Mouse (Mus musculus): ENCODE measurements around the gene Isy1. TPM values are rescaled to one million over a fixed set of nuclear protein-coding genes. Genes with fewer than 3 reads are reported as not detected.

Isy1 gene
- polyA plus RNA-seq, 1 experiment: 38.3 TPM

GRCm38 (mm10) chr6:87850900-87851614, 12.5 kb upstream of the Isy1 start, which contains the start of gene Cnbp:
Gene Cnbp (minus strand): TSS chr6:87851106.
- peak; percentile 46; the same call in 1 of the 2 replicates for TF ChIP-seq POLR2A (IDR thresholded peaks at IDR 0.05; ENCODE audit: borderline replicate concordance, low read depth, low read length)
- 0 out of 2 replicates have a peak, but pooled peaks have one; percentile 25 for TF ChIP-seq CTCF (IDR thresholded peaks at IDR 0.05; ENCODE audit: low read depth, low read length)
- Histone ChIP-seq H3K4me3 (ENCODE audit: insufficient read depth, low read length) (peak within 1 kb of the TSS; percentile 93), H3K27ac (ENCODE audit: insufficient read depth, low read depth, low read length) (peak within 1 kb of the TSS; percentile 90), H3K4me1 (ENCODE audit: control insufficient read depth, insufficient read depth, low read length) (peaks cover 8% of the 10 kb centered on the region)

GRCm38 (mm10) chr6:87850155-87850899, 11.7 kb upstream of the Isy1 start:
- Histone ChIP-seq H3K4me3 (ENCODE audit: insufficient read depth, low read length) (peak overlapping the region; percentile 93), H3K4me1 (ENCODE audit: control insufficient read depth, insufficient read depth, low read length) (peaks cover 8% of the 10 kb centered on the region), H3K27ac (ENCODE audit: insufficient read depth, low read depth, low read length) (peak overlapping the region; percentile 90)
- TF ChIP-seq CTCF (IDR thresholded peaks at IDR 0.05; ENCODE audit: low read depth, low read length): no peak
- TF ChIP-seq POLR2A (IDR thresholded peaks at IDR 0.05; ENCODE audit: borderline replicate concordance, low read depth, low read length): no peak

GRCm38 (mm10) chr6:87849780-87850154, 11.2 kb upstream of the Isy1 start:
- H3K27ac ChIP-seq (ENCODE audit: insufficient read depth, low read depth, low read length): peak overlapping the region; percentile 90
- TF ChIP-seq POLR2A (IDR thresholded peaks at IDR 0.05; ENCODE audit: borderline replicate concordance, low read depth, low read length): no peak
- no peak for TF ChIP-seq CTCF (IDR thresholded peaks at IDR 0.05; ENCODE audit: low read depth, low read length)
- peaks cover 8% of the 10 kb centered on the region for H3K4me1 ChIP-seq (ENCODE audit: control insufficient read depth, insufficient read depth, low read length)
- peak overlapping the region; percentile 93 for H3K4me3 ChIP-seq (ENCODE audit: insufficient read depth, low read length)

GRCm38 (mm10) chr6:87846813-87847212, 8.2 kb upstream of the Isy1 start:
- Histone ChIP-seq H3K4me3 (ENCODE audit: insufficient read depth, low read length) (no peak overlapping the region; the same call in 1 of the 2 replicates), H3K4me1 (ENCODE audit: control insufficient read depth, insufficient read depth, low read length) (peaks cover 14% of the 10 kb centered on the region), H3K27ac (ENCODE audit: insufficient read depth, low read depth, low read length) (no peak overlapping the region)
- TF ChIP-seq CTCF (IDR thresholded peaks at IDR 0.05; ENCODE audit: low read depth, low read length) (no peak), POLR2A (IDR thresholded peaks at IDR 0.05; ENCODE audit: borderline replicate concordance, low read depth, low read length) (no peak)

- Histone ChIP-seq H3K4me3 (ENCODE audit: insufficient read depth, low read length) (no peak overlapping the region), H3K27ac (ENCODE audit: insufficient read depth, low read depth, low read length) (no peak overlapping the region), H3K4me1 (ENCODE audit: control insufficient read depth, insufficient read depth, low read length) (peaks cover 16% of the 10 kb centered on the region)
- TF ChIP-seq POLR2A (IDR thresholded peaks at IDR 0.05; ENCODE audit: borderline replicate concordance, low read depth, low read length) (no peak), CTCF (IDR thresholded peaks at IDR 0.05; ENCODE audit: low read depth, low read length) (no peak)
Measured at GRCm38 (mm10) chr6:87845031-87845695, 6.6 kb upstream of the Isy1 start.

GRCm38 (mm10) chr6:87842254-87842653, 3.7 kb upstream of the Isy1 start:
- H3K4me3 ChIP-seq (ENCODE audit: insufficient read depth, low read length): no peak overlapping the region
- TF ChIP-seq POLR2A (IDR thresholded peaks at IDR 0.05; ENCODE audit: borderline replicate concordance, low read depth, low read length) (no peak), CTCF (IDR thresholded peaks at IDR 0.05; ENCODE audit: low read depth, low read length) (no peak)
- H3K27ac ChIP-seq (ENCODE audit: insufficient read depth, low read depth, low read length): 0 out of 2 replicates have a peak overlapping the region, but pooled peaks have one; percentile 6
- H3K4me1 ChIP-seq (ENCODE audit: control insufficient read depth, insufficient read depth, low read length): peaks cover 18% of the 10 kb centered on the region

- TF ChIP-seq CTCF (IDR thresholded peaks at IDR 0.05; ENCODE audit: low read depth, low read length) (no peak), POLR2A (IDR thresholded peaks at IDR 0.05; ENCODE audit: borderline replicate concordance, low read depth, low read length) (no peak)
- no peak overlapping the region for H3K27ac ChIP-seq (ENCODE audit: insufficient read depth, low read depth, low read length)
- peaks cover 24% of the 10 kb centered on the region for H3K4me1 ChIP-seq (ENCODE audit: control insufficient read depth, insufficient read depth, low read length)
- H3K4me3 ChIP-seq (ENCODE audit: insufficient read depth, low read length): no peak overlapping the region
Measured at GRCm38 (mm10) chr6:87841635-87842034, 3.0 kb upstream of the Isy1 start.

- peak overlapping the region; percentile 30; the same call in 1 of the 2 replicates for H3K27ac ChIP-seq (ENCODE audit: insufficient read depth, low read depth, low read length)
- peaks cover 24% of the 10 kb centered on the region for H3K4me1 ChIP-seq (ENCODE audit: control insufficient read depth, insufficient read depth, low read length)
- TF ChIP-seq POLR2A (IDR thresholded peaks at IDR 0.05; ENCODE audit: borderline replicate concordance, low read depth, low read length) (no peak), CTCF (IDR thresholded peaks at IDR 0.05; ENCODE audit: low read depth, low read length) (no peak)
- peak overlapping the region; percentile 92 for H3K4me3 ChIP-seq (ENCODE audit: insufficient read depth, low read length)
Measured at GRCm38 (mm10) chr6:87839797-87840341, 1.3 kb upstream of the Isy1 start.

GRCm38 (mm10) chr6:87835695-87836094, 2.9 kb downstream of the Isy1 start, which contains the start of gene Gm45140:
Gene Gm45140 (minus strand): TSS chr6:87835795.
- no peak for TF ChIP-seq POLR2A (IDR thresholded peaks at IDR 0.05; ENCODE audit: borderline replicate concordance, low read depth, low read length)
- TF ChIP-seq CTCF (IDR thresholded peaks at IDR 0.05; ENCODE audit: low read depth, low read length): no peak
- no peak within 1 kb of the TSS for H3K4me3 ChIP-seq (ENCODE audit: insufficient read depth, low read length)
- H3K4me1 ChIP-seq (ENCODE audit: control insufficient read depth, insufficient read depth, low read length): peaks cover 12% of the 10 kb centered on the region
- H3K27ac ChIP-seq (ENCODE audit: insufficient read depth, low read depth, low read length): no peak within 1 kb of the TSS
